Mouse (Mus musculus): ENCODE data around the gene Caprin1.

GRCm38 (mm10) chr2:103846875-103847274 lies 49.4 kb upstream of the Caprin1 start:
- TF ChIP-seq CTCF (IDR thresholded peaks at IDR 0.05; ENCODE audit: low read depth, low read length) = no peak
- TF ChIP-seq GATA1 (IDR thresholded peaks at IDR 0.05; ENCODE audit: borderline replicate concordance, low read length) = no peak
